Mouse (Mus musculus) ES-E14 (cell line): ENCODE data around the gene Cytip.

Experiments
- CHD2 ChIP-seq: IDR thresholded peaks from 2 replicates; pipeline ENCODE4 v1.6.1; 2014; ENCODE audit warnings: mild to moderate bottlenecking, low read depth, low read length, inconsistent platforms
- HCFC1 ChIP-seq: IDR thresholded peaks from 2 replicates; pipeline ENCODE4 v1.6.1; 2012; ENCODE audit warnings: low read length, inconsistent platforms, borderline replicate concordance; ENCODE audit not compliant: insufficient read depth
- MAFK ChIP-seq: IDR thresholded peaks from 2 replicates; pipeline ENCODE4 v1.6.1; 2014; ENCODE audit warnings: mild to moderate bottlenecking, low read depth, low read length, inconsistent platforms; ENCODE audit not compliant: insufficient read depth

DNA sequence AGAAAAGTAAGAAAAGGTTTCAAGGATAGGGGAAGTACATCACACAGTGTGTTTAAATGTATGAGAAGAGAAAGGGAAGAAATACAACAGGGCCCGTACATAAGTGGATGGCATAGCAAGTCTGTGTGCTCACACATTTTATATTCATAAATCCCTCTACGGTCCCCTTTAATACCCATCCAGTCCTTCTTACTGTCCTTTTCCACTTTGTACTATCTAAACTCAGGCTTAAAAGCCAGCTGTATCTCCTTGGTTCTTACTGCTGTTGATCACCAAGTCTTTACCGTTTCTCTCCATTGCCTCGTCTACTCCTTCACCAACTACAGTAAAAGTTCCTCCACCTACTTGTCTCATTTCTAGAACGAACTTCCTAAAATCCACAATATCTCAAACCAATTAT is 37.9 kb downstream of the Cytip start:
- TF ChIP-seq MAFK = no peak
- TF ChIP-seq CHD2 = no peak
- no peak for TF ChIP-seq HCFC1
